Mouse (Mus musculus) G1E (cell line): Measurements from ENCODE around the gene Npnt.

Source experiments
- CTCF ChIP-seq: IDR thresholded peaks from 2 replicates; pipeline ENCODE4 v1.5.1; 2012; ENCODE audit warnings: low read depth, low read length, inconsistent platforms, mixed read lengths
- GATA1 ChIP-seq: IDR thresholded peaks from 2 replicates; pipeline ENCODE4 v1.6.1; 2012; ENCODE audit warnings: borderline replicate concordance, low read length, inconsistent platforms, mixed read lengths
- POLR2AphosphoS5 ChIP-seq: IDR thresholded peaks from 2 replicates; pipeline ENCODE4 v1.6.1; 2012; ENCODE audit warnings: low read depth, low read length, inconsistent platforms; ENCODE audit not compliant: insufficient replicate concordance

GRCm38 (mm10) chr3:132856651-132857050 lies 93.4 kb downstream of the Npnt start:
- TF ChIP-seq CTCF (no peak), GATA1 (no peak), POLR2AphosphoS5 (no peak)
